Mouse (Mus musculus): Measurements from ENCODE around the gene Ptgdr2.

DNA sequence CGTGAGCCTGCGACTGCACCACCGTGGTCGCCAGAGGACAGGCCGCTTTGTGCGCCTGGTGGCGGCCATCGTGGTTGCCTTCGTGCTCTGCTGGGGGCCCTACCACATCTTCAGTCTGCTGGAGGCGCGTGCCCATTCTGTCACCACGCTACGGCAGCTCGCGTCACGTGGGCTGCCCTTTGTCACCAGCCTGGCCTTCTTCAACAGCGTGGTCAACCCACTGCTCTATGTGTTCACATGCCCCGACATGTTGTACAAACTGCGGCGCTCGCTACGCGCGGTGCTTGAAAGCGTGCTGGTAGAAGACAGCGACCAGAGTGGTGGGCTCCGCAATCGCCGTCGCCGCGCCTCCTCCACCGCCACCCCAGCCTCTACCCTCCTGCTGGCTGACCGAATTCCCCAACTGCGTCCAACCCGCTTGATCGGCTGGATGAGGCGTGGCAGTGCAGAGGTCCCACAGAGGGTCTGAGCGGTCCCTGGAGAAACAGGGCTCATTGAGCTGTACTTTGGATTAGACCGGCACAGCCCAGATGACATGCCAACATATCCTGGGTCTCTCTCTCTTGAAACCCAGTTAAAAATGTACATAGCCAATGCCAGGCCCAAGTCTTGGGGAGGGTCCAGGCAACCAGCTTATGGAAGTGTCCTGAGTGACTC is 4.0 kb downstream of the Ptgdr2 start:
- TF ChIP-seq POLR2A (IDR thresholded peaks at IDR 0.05; ENCODE audit: control insufficient read depth, low read depth, low read length): 0 out of 2 replicates have a peak, but pooled peaks have one; percentile 3
- no peak for TF ChIP-seq CTCF (IDR thresholded peaks at IDR 0.05; ENCODE audit: control insufficient read depth, insufficient read depth, insufficient replicate concordance, low read depth, low read length)
